Mouse (Mus musculus) liver, postnatal 0 days (tissue): ENCODE data around the gene Otulinl.

Source experiments
- CTCF ChIP-seq: sonication (generic); IDR thresholded peaks from 2 replicates; pipeline ENCODE4 v1.5.1; 2016; ENCODE audit warnings: antibody characterized with exemption, low read depth
- EP300 ChIP-seq: IDR thresholded peaks from 2 replicates; pipeline ENCODE4 v1.6.1; 2016; ENCODE audit warnings: antibody characterized with exemption, low read depth, mild to moderate bottlenecking

DNA sequence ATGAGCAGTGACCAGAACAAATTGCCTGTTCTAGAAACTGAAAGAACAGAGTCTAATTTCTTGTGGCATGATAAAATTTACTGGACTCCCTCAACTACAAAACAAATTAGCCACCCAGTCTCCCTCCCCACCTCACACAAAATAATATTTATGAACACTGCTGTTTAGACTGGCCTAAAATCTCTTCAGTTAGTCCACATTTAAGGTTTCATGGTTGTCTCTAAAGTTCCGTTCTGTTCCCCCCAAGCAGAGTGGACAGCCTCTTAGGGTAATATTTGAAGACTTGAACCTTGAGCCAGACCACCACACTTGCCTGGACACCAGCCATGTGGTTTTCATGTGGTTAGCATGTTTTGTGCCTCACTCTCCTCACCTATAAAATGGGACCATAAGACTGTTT lies 1.8 kb upstream of the Otulinl start:
- TF ChIP-seq CTCF, result no peak
- no peak for TF ChIP-seq EP300
